Mouse (Mus musculus): ENCODE measurements at regions not wholly inside any gene's neighbourhood (a gene's known extent, or its start where the extent isn't known, plus 50 kb on each side); places are given as distances from the start of the nearest gene placed in this dataset.

DNA sequence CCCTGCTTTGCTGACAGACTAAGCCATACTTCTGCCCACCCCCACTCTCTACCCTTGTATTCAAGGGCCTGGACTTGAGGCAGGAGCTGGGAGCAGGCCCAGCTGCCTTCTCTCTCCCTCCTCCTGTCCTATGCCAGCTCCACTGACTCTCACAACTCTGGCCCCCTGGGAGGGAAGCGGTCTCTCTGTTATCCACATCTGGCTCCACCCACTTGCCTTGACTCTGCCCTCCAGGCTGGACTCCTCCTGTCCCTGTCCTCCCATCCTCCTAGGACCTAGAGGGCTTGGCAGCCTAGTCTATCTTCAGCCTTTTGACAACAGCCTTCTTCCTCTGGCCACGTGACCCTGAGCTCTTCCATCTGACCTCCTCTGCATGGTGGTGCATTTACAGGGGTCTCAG, 80.0 kb upstream of the Rxra start:
- TF ChIP-seq CTCF (conservative IDR thresholded peaks at IDR 0.05; ENCODE audit: insufficient read depth, insufficient read length, low read depth, low read length) = no peak
- no peak for TF ChIP-seq POLR2A (IDR thresholded peaks at IDR 0.05; ENCODE audit: low read depth, low read length)

All from kidney, adult 2 months (tissue).